Mouse (Mus musculus) lung, embryonic 14.5 days (tissue): ENCODE measurements around the gene Rap1gap. TPM values are rescaled to one million over a fixed set of nuclear protein-coding genes. Genes with fewer than 3 reads are reported as not detected.

Experiments
- ATAC-seq: fragments of 200-750 bp; cut with Nextera tagmentation; 2 replicates; pipeline ENCODE4 v1.8.0; 2017; ENCODE audit warnings: mild to moderate bottlenecking, moderate TSS enrichment, moderate library complexity; ENCODE audit not compliant: insufficient read depth
- DNase-seq: peaks from one replicate; pipeline ENCODE4 v3.0.0-alpha.2; 2015
- H3K27ac ChIP-seq: fragments of 300-500 bp; sonication (generic); 2 replicates; pipeline ENCODE4 v1.5.1; 2014; ENCODE audit warnings: low read depth, mild to moderate bottlenecking, moderate library complexity
- H3K27me3 ChIP-seq: fragments of 300-500 bp; sonication (generic); 2 replicates; pipeline ENCODE4 v1.6.1; 2014; ENCODE audit warnings: low read length, control low read depth; ENCODE audit not compliant: insufficient read depth
- H3K36me3 ChIP-seq: fragments of 300-500 bp; sonication (generic); 2 replicates; pipeline ENCODE4 v1.6.1; 2014; ENCODE audit warnings: control low read depth; ENCODE audit not compliant: insufficient read depth
- H3K4me1 ChIP-seq: fragments of 300-500 bp; sonication (generic); 2 replicates; pipeline ENCODE4 v1.6.1; 2014; ENCODE audit warnings: antibody characterized with exemption, control low read depth; ENCODE audit not compliant: insufficient read depth
- H3K4me2 ChIP-seq: fragments of 300-500 bp; sonication (generic); 2 replicates; pipeline ENCODE4 v1.6.1; 2014; ENCODE audit warnings: mild to moderate bottlenecking
- H3K4me3 ChIP-seq: fragments of 300-500 bp; sonication (generic); 2 replicates; pipeline ENCODE4 v1.5.1; 2014; ENCODE audit warnings: low read depth, low read length
- H3K9ac ChIP-seq: fragments of 300-500 bp; sonication (generic); 2 replicates; pipeline ENCODE4 v1.6.1; 2014
- H3K9me3 ChIP-seq: fragments of 300-500 bp; sonication (generic); 2 replicates; pipeline ENCODE4 v1.6.1; 2016; ENCODE audit warnings: low read depth, low read length, control low read depth
- CTCF ChIP-seq: IDR thresholded peaks from 2 replicates; pipeline ENCODE4 v1.5.1; 2016; ENCODE audit warnings: antibody characterized with exemption, low read depth
- WGBS: fragments of 180-500 bp; shearing (Covaris S2); extraction: QIAGEN DNeasy Blood & Tissue Kit; methylation state at CpG from one replicate; pipeline ENCODE4 v1.1.7; 2014; 5-methylcytosine and 5-hydroxymethylcytosine counted together
- polyA plus RNA-seq: library from polyadenylated mRNA; unstranded; fragments of >200 nt; fragmentation: Nextera tagmentation; extraction: Ambion mirVana; gene quantifications from 2 replicates; pipeline ENCODE4 v1.2.1, GENCODE M21; 2014

The Rap1gap gene
- polyA plus RNA-seq, 1 experiment from 2014 or later: 8.4 TPM

DNA sequence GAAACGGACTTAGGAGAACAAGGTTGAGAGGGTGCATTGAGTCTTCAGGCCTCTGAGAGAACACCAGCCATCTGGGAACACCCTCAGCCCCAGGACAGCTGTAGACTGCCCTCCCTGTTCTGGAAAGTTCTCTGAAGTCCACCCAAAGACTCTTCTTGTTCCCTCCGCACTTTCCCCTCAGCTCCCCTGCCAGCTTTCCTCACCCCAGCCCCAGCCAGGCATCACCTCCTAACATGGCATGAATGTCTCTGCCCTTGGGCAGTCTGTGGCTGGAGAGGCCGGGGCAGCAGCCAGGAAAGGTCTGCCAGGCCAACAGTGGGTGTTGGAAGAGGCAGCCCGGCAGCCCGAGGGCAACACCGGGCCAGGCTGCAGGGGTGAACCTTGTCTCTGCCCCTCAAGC, 104.3 kb downstream of the Rap1gap start:
- Histone ChIP-seq H3K27ac (no peak overlapping the region), H3K9ac (no peak overlapping the region), H3K9me3 (no peaks in the 10 kb centered on the region), H3K4me1 (no peaks in the 10 kb centered on the region), H3K27me3 (no peaks in the 10 kb centered on the region), H3K4me3 (no peak overlapping the region), H3K4me2 (no peak overlapping the region), H3K36me3 (no peaks in the 10 kb centered on the region)
- no peak for TF ChIP-seq CTCF
- WGBS: 66% methylated on average over 6 of the region's 6 CpGs
- no peak for DNase-seq
- no peak for ATAC-seq

DNA sequence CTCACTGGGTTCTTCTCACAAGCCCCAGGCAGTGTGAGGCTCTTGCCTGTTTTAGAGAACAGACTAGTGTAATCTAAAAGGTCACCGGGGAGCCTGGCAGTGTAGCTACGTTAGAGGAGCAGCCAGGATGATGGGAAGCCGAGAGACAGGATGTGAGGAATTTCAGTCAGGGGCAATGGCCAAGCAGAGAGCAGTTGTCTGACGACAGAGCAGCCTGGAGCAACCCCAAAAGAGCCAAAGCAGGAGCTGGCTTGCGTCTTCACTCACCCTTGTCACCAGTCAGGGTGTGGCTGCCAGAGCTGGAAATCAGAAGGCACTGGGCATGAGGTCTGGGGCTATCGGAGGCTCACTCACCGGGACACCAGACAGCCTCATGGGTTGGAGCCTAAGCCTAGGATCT, 105.1 kb downstream of the Rap1gap start:
- ATAC-seq: no peak
- 24% methylated on average over 7 of the region's 7 CpGs for WGBS

DNA sequence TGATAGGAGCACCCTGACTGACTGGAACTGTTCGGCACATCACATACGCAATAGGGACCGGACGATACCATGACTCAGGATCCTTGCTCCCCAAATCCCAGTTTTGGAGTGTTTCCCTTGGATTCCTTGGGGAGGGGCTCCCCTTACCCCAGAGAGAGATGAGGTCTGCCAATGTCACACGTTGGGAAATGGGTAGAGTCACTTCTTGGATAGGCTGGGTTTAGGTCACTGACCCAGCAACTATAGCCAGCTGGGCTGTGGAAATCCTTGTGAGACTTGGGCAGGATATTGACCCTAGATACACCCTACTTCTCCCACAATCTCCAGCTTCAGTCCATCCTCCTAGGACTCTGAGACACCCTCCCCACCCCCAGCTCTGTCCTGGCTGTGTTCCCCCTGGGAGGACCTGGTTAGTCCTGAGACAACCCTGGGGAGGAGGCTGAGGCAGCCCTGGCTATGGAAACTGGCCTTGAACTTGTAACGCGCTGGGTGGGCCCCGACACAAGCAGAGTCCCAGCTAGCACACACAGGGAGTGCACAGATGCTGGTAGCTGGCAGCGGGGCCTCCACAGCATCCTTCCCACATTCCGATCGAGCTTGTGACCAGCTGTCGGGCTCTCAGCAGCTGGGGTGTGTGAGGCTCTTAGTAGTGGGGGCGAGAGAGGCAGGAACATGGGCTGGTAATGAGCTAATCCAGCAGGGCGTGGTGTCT, 106.5 kb downstream of the Rap1gap start:
- 52% methylated on average over 14 of the region's 14 CpGs for WGBS
- Histone ChIP-seq H3K36me3 (no peaks in the 10 kb centered on the region), H3K9ac (no peak overlapping the region), H3K27ac (no peak overlapping the region), H3K9me3 (no peaks in the 10 kb centered on the region), H3K27me3 (no peaks in the 10 kb centered on the region), H3K4me1 (no peaks in the 10 kb centered on the region), H3K4me3 (no peak overlapping the region), H3K4me2 (no peak overlapping the region)
- no peak for TF ChIP-seq CTCF
- DNase-seq (peak; percentile 57), ATAC-seq (peak; percentile 65; the same call in 1 of the 2 replicates)

More for the DNA sequence above, 105.1 kb downstream of the Rap1gap start:
- Histone ChIP-seq H3K9me3 (no peaks in the 10 kb centered on the region), H3K9ac (no peak overlapping the region), H3K27ac (no peak overlapping the region), H3K4me2 (no peak overlapping the region), H3K4me3 (no peak overlapping the region), H3K27me3 (no peaks in the 10 kb centered on the region), H3K4me1 (no peaks in the 10 kb centered on the region), H3K36me3 (no peaks in the 10 kb centered on the region)
- peak; percentile 15 for DNase-seq
- no peak for TF ChIP-seq CTCF

DNA sequence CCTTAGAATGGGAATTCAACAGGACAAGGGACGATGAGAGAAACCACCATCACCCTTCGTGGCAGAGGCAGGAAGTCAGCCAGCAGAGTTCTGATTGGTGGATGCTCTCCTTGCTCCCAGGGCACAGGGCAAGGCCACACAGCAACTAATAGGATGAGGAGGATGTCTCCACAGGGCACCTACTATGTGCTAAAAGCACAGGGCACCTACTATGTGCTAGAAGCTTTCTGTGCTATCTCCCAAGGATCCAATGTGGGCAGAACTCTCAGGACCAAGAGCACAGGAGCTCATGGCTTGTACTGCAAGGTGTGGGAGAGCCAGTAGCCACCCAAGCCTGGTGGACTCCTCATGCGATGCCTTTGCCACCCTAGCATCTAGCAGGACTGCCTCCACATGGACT, 107.2 kb downstream of the Rap1gap start:
- TF ChIP-seq CTCF: no peak
- no peak for ATAC-seq
- Histone ChIP-seq H3K27me3 (no peaks in the 10 kb centered on the region), H3K36me3 (no peaks in the 10 kb centered on the region), H3K4me3 (no peak overlapping the region), H3K4me1 (no peaks in the 10 kb centered on the region), H3K9ac (no peak overlapping the region), H3K9me3 (no peaks in the 10 kb centered on the region), H3K4me2 (no peak overlapping the region), H3K27ac (no peak overlapping the region)
- WGBS: 65% methylated on average over 3 of the region's 3 CpGs
- no peak for DNase-seq

DNA sequence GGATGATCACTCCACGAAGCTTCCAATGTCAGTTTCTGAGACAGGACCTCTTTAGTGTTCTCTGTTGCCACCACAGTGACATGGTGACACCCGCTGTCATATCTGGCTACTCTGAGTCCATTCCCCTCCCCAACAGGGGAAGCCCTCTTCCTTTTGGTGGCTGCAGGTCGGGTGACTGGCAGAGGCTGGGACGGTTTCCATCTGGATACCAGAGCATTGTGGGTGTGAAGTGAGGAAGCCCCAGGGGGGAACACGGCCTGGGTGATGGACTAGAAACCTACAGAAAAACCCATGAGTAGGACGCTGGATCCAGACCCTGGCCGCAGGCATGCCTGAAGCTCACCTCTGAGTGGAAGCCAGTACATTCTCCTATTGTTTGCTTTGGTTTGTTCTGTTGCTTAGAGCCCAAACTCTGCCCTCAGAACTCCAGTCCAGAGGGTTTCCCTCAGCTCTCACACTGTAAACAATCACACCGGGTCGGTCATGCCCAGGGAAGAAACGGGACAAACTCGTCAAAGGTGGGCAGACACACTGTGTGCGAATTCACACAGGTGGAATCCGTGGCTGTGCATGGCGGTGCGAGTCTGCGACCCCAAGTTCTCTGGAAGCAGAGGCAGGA, 108.0 kb downstream of the Rap1gap start:
- H3K4me1 ChIP-seq: no peaks in the 10 kb centered on the region
- H3K27ac ChIP-seq: no peak overlapping the region
- no peaks in the 10 kb centered on the region for H3K9me3 ChIP-seq
- TF ChIP-seq CTCF: no peak
- no peaks in the 10 kb centered on the region for H3K36me3 ChIP-seq
- H3K9ac ChIP-seq: no peak overlapping the region
- no peak for DNase-seq
- H3K4me3 ChIP-seq: no peak overlapping the region
- 65% methylated on average over 16 of the region's 16 CpGs for WGBS
- ATAC-seq: no peak
- no peak overlapping the region for H3K4me2 ChIP-seq
- H3K27me3 ChIP-seq: no peaks in the 10 kb centered on the region

DNA sequence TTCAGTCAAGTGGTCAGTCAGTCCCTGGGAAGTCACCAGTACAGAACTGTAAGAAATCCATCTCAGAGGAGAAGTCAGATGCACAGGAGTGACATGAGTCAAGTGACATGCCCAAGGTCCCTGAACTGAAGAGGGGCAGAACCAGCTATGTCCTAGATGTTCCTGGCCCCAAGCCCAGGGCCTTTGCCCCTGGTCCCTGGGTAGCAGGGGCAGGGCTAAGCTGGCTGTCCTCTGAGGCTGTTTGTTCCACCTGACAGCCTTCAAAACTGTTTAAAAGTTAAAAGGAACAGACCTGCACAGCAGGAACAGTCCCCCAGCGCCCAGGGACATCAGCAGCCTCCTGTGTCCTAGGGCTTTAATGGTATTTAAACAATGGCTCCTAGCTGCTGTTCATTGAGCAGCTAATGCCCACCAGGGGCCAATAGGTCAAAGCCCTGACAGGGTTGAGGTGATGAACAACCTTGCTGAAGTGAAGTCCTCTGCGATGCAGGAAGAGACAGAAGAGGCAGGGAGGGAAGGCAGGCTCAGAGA, 108.9 kb downstream of the Rap1gap start:
- ATAC-seq: no peak
- no peak overlapping the region for H3K27ac ChIP-seq

DNA sequence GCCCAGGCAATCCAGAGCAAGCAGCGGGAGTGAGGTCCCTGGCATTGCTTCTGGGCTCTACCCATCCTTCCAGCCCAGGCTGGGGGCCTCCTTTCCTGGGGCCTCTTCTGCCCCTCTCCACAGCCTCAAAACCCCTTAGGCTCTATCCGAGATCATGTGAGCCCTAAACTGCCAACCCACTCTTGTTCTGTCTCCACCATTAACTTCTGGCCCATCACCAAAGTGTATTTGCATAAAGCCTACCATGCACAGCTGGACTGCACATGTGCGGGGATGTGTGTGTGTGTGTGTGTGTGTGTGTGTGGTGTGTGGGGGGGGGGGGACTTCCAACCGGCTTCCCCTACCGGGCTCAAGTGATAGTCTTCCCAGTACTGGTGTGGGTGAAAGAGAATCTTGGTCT, 109.5 kb downstream of the Rap1gap start:
- DNase-seq (no peak), ATAC-seq (no peak)

More for the DNA sequence above, 108.9 kb downstream of the Rap1gap start:
- no peaks in the 10 kb centered on the region for H3K27me3 ChIP-seq
- H3K9me3 ChIP-seq: no peaks in the 10 kb centered on the region
- no peak overlapping the region for H3K4me3 ChIP-seq
- H3K36me3 ChIP-seq: no peaks in the 10 kb centered on the region
- WGBS: 26% methylated on average over 2 of the region's 2 CpGs
- DNase-seq: no peak
- H3K9ac ChIP-seq: no peak overlapping the region
- H3K4me1 ChIP-seq: no peaks in the 10 kb centered on the region
- no peak overlapping the region for H3K4me2 ChIP-seq
- no peak for TF ChIP-seq CTCF

More for the DNA sequence above, 109.5 kb downstream of the Rap1gap start:
- Histone ChIP-seq H3K36me3 (no peaks in the 10 kb centered on the region), H3K4me3 (no peak overlapping the region), H3K4me2 (no peak overlapping the region), H3K27ac (no peak overlapping the region), H3K27me3 (no peaks in the 10 kb centered on the region), H3K9me3 (no peaks in the 10 kb centered on the region), H3K9ac (no peak overlapping the region), H3K4me1 (no peaks in the 10 kb centered on the region)
- 62% methylated on average over 5 of the region's 5 CpGs for WGBS
- TF ChIP-seq CTCF: no peak
